Mouse (Mus musculus) kidney, postnatal 0 days (tissue): ENCODE results near the gene Sec31a. TPM values are rescaled to one million over a fixed set of nuclear protein-coding genes. Genes with fewer than 3 reads are reported as not detected.

Source experiments
- ATAC-seq: fragments of 200-750 bp; cut with Nextera tagmentation; replicated peaks from 2 replicates; pipeline ENCODE4 v1.8.0; 2017; ENCODE audit warnings: low read depth, moderate number of reproducible peaks, moderate TSS enrichment, moderate library complexity; ENCODE audit not compliant: low FRiP score
- DNase-seq: peaks from one replicate; pipeline ENCODE4 v3.0.0-alpha.2; 2016; ENCODE audit warnings: low spot score
- H3K27ac ChIP-seq: fragments of 300-500 bp; sonication (generic); 2 replicates; pipeline ENCODE4 v1.5.1; 2014; ENCODE audit warnings: mild to moderate bottlenecking
- H3K27me3 ChIP-seq: fragments of 300-500 bp; sonication (generic); 2 replicates; pipeline ENCODE4 v1.6.1; 2014; ENCODE audit warnings: low read length, mixed read lengths; ENCODE audit not compliant: insufficient read depth
- H3K36me3 ChIP-seq: fragments of 300-500 bp; sonication (generic); 2 replicates; pipeline ENCODE4 v1.6.1; 2014; ENCODE audit warnings: low read length, mixed read lengths; ENCODE audit not compliant: insufficient read depth
- H3K4me1 ChIP-seq: fragments of 300-500 bp; sonication (generic); replicated peaks from 2 replicates; pipeline ENCODE4 v1.6.1; 2014; ENCODE audit warnings: antibody characterized with exemption, low read length, mixed read lengths; ENCODE audit not compliant: insufficient read depth
- H3K4me2 ChIP-seq: fragments of 300-500 bp; sonication (generic); 2 replicates; pipeline ENCODE4 v1.6.1; 2014; ENCODE audit warnings: mild to moderate bottlenecking, low read length, moderate library complexity, mixed read lengths
- H3K4me3 ChIP-seq: fragments of 300-500 bp; sonication (generic); replicated peaks from 2 replicates; pipeline ENCODE4 v1.5.1; 2014; ENCODE audit warnings: low read depth, low read length
- H3K9ac ChIP-seq: fragments of 300-500 bp; sonication (generic); 2 replicates; pipeline ENCODE4 v1.6.1; 2014; ENCODE audit warnings: low read depth, low read length
- H3K9me3 ChIP-seq: fragments of 300-500 bp; sonication (generic); replicated peaks from 2 replicates; pipeline ENCODE4 v1.6.1; 2016; ENCODE audit warnings: low read length, inconsistent platforms, mixed read lengths
- CTCF ChIP-seq: IDR thresholded peaks from 2 replicates; pipeline ENCODE4 v1.5.1; 2016; ENCODE audit warnings: antibody characterized with exemption, low read depth, mild to moderate bottlenecking, moderate library complexity
- WGBS: fragments of 180-500 bp; shearing (Covaris S2); extraction: QIAGEN DNeasy Blood & Tissue Kit; methylation state at CpG from one replicate; pipeline ENCODE4 v1.1.7; 2014; 5-methylcytosine and 5-hydroxymethylcytosine counted together
- polyA plus RNA-seq: library from polyadenylated mRNA; unstranded; fragments of >200 nt; fragmentation: Nextera tagmentation; extraction: Ambion mirVana; gene quantifications from 2 replicates; pipeline ENCODE4 v1.2.1, GENCODE M21; 2015

Gene Sec31a
- polyA plus RNA-seq: 131 and 148 TPM in 2 replicates

DNA sequence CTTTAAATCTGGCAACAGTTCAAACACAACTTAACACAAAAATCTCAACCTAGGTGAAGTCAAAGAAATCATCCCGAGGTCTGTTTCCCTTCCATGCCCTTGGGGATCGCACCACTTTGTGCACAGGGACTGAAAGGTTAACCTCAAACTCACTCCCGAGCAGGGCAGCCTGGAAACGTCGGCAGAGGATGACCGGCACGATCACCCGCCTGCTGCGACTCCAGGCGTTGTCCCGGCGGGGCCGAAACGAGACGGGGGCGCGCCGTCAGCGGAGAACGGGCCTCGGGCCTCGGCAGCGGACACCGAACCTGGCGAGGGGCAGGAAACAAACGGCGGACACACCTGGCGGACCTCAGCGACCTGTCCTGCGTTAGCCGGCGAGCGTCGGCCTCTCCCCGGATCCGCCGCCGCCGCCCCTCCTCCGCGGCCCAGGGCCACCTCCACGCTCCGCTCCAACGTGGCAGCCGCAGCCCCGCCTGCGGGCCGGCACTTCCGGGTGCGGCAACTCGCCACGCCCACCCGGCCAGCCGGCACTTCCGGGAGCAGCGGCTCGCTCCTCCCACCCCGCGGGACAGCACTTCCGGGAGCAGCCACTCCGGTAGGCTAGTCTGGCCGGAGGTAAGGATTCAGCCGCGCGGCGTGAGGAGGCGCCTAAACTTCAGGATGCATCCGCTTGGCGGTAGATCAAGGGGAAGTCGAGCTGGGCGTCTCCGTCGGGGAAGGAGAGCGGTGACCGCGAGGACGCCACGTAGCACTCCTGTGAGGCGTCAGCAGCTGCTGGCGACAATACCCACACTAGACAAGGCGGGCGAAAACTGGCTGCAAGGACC is at the start of gene Sec31a:
Gene Sec31a, minus strand, starts transcription at position 474 of the 830 bp plus-strand sequence.
- WGBS: under 1% methylated on average over 74 of the region's 82 CpGs
- H3K9ac ChIP-seq: peak within 1 kb of the TSS; percentile 78
- no peak; the same call in 1 of the 2 replicates for TF ChIP-seq CTCF

DNA sequence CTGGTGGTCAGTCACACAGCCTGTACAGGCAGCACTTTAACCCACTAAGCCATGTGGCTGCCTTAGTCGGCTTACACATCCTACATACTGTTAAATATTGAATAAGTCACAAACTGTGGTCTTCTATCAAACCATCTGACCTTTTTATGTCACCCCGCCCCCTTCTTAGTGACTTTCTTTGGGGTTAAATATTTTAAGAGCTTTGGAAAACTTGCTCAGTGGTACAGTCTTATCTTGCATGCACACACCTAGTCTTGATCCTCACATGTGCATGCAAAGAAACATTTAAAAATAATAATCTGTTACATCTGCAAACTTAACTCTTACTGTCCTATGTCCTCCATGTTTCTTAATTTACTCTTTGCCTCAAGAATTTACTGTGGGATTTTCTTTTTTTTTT is 46.3 kb upstream of the Sec31a start:
- DNase-seq: no peak
- WGBS: 83% methylated on average over 2 of the region's 2 CpGs
- Histone ChIP-seq H3K36me3 (peaks cover 11% of the 10 kb centered on the region), H3K27me3 (no peaks in the 10 kb centered on the region), H3K27ac (no peak overlapping the region), H3K4me2 (no peak overlapping the region), H3K4me3 (no peak overlapping the region), H3K9me3 (no peaks in the 10 kb centered on the region), H3K4me1 (no peaks in the 10 kb centered on the region), H3K9ac (no peak overlapping the region)
- no peak for TF ChIP-seq CTCF
- ATAC-seq: no peak

More for the DNA sequence above, at the start of gene Sec31a:
- DNase-seq (peak; percentile 98), ATAC-seq (peak; percentile 96)
- H3K9me3 ChIP-seq: no peaks in the 10 kb centered on the region
- H3K27me3 ChIP-seq: no peaks in the 10 kb centered on the region
- peaks cover 24% of the 10 kb centered on the region for H3K36me3 ChIP-seq
- peak within 1 kb of the TSS; percentile 79 for H3K4me3 ChIP-seq
- peak within 1 kb of the TSS; percentile 91 for H3K27ac ChIP-seq
- H3K4me2 ChIP-seq: peak within 1 kb of the TSS; percentile 65
- peaks cover 15% of the 10 kb centered on the region; the same call in 1 of the 2 replicates for H3K4me1 ChIP-seq

DNA sequence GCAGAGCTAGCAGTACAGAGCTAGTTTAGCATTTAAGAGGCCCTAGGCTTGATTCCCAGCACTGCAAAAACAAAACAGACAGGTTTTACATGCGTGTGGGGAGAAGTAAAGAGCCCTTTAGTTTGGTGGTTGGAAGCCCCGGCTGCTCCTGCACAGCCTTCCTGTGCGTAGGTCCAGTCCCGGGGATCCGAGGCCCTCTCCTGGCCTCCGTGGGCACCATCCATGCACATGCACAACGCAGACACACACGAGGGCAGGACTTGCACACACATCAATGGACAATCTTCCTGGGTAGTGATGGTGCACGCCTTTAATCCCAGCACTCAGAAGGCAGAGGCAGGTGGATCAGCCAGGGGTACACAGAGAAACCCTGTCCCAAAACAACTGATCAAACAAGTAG is 45.5 kb upstream of the Sec31a start:
- no peak for ATAC-seq
- Histone ChIP-seq H3K4me3 (no peak overlapping the region), H3K9me3 (no peaks in the 10 kb centered on the region), H3K27me3 (no peaks in the 10 kb centered on the region), H3K4me1 (no peaks in the 10 kb centered on the region), H3K27ac (no peak overlapping the region), H3K4me2 (no peak overlapping the region), H3K9ac (no peak overlapping the region), H3K36me3 (peaks cover 11% of the 10 kb centered on the region)
- no peak for DNase-seq
- no peak for TF ChIP-seq CTCF
- WGBS: 93% methylated on average over 9 of the region's 9 CpGs

DNA sequence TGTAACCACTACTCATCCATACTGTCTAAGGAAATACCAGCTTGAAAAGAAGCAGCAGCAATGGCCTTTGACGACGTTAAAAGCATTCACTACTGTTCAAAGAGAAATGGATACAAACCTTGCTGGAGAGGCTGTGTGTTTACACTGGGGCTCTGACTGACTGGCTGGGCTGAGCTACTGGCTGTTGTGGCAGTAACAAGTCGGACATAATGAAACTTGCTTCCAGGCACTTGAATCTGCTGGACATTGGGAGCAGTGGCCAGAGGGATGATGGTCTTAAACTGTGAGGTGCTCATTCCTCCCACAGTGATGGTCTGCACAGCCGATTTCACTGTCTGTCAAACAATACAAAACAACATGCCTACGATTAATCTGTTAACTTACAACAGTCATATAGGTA is 43.4 kb upstream of the Sec31a start:
- H3K4me3 ChIP-seq: no peak overlapping the region
- no peaks in the 10 kb centered on the region for H3K27me3 ChIP-seq
- TF ChIP-seq CTCF: no peak
- peaks cover 11% of the 10 kb centered on the region for H3K36me3 ChIP-seq
- H3K27ac ChIP-seq: no peak overlapping the region
- ATAC-seq: no peak
- H3K4me2 ChIP-seq: no peak overlapping the region
- no peak overlapping the region for H3K9ac ChIP-seq
- DNase-seq: no peak
- 92% methylated on average over 5 of the region's 5 CpGs for WGBS
- no peaks in the 10 kb centered on the region for H3K9me3 ChIP-seq
- H3K4me1 ChIP-seq: no peaks in the 10 kb centered on the region

DNA sequence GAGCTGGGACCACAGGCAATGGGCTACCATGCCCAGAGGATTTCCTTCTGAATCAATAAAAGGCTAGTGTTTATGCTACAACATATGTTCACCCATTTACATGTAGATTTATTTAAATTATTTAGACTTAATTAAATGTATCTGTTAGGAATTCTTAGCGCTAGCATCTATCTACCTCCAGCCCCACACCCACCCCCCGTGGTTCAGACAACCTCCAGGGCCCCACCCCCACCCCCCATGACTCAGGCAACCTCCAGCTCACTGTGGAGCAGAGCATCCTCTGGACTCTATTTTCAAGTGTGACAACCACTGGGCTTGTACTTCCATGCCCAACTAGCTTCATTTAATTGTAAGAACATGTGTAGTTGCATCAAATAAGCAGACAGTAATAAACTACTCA is 35.8 kb upstream of the Sec31a start:
- no peak for TF ChIP-seq CTCF
- peaks cover 15% of the 10 kb centered on the region; the same call in 1 of the 2 replicates for H3K36me3 ChIP-seq
- WGBS: 83% methylated on average over 2 of the region's 2 CpGs
- H3K27me3 ChIP-seq: no peaks in the 10 kb centered on the region
- DNase-seq (no peak), ATAC-seq (no peak)
- no peaks in the 10 kb centered on the region for H3K4me1 ChIP-seq
- no peak overlapping the region for H3K27ac ChIP-seq
- no peak overlapping the region for H3K4me2 ChIP-seq
- no peaks in the 10 kb centered on the region for H3K9me3 ChIP-seq
- H3K4me3 ChIP-seq: no peak overlapping the region
- no peak overlapping the region for H3K9ac ChIP-seq

DNA sequence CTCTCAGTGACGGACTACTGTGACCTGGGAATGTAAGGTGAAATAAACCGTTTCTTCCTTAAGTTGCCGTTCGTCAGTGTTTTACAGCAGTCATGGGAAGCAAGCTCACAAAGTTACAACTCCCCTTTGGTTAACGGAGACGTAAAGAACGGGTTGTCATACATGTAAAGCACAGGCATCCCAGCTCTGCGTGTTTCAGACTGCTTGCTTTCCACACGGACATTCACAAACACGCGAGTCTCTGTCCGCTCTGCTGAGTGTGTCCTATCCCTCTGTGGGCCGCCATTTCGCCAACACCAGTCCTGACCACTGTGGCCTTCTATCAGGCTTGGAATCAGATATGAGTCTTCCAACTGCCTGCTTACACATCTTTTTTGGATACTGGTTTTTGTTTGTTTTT is 22.8 kb upstream of the Sec31a start:
- ATAC-seq (no peak), DNase-seq (no peak)
- Histone ChIP-seq H3K9me3 (no peaks in the 10 kb centered on the region), H3K27ac (no peak overlapping the region), H3K27me3 (no peaks in the 10 kb centered on the region), H3K4me1 (no peaks in the 10 kb centered on the region), H3K36me3 (no peaks in the 10 kb centered on the region), H3K9ac (no peak overlapping the region), H3K4me3 (no peak overlapping the region), H3K4me2 (no peak overlapping the region)
- no peak for TF ChIP-seq CTCF
- 91% methylated on average over 14 of the region's 14 CpGs for WGBS
